Mouse (Mus musculus) left cerebral cortex, adult 18-20 months (tissue): ENCODE measurements around the gene Bsph2. TPM values are rescaled to one million over a fixed set of nuclear protein-coding genes. Genes with fewer than 3 reads are reported as not detected.

Experiments used
- DNase-seq, 2 experiments: peaks; one replicate each; pipeline ENCODE4 v3.0.0; 2021 to 2022; ENCODE audit warnings: low spot score in 2 of 2, mixed read lengths in 1 of 2
- long read RNA-seq, 2 experiments: library from polyadenylated mRNA; stranded (forward); transcript quantifications; one replicate each; pipeline ENCODE4 v2.0.0; 2021
- total RNA-seq, 2 experiments: library from RNA; stranded (reverse); gene quantifications; 2 replicates each; pipeline ENCODE4 v1.2.3; 2021

Gene Bsph2
- total RNA-seq = not detected
- long read RNA-seq, experiment 1 = 0 reads
- long read RNA-seq, experiment 2 = 0 reads

DNA sequence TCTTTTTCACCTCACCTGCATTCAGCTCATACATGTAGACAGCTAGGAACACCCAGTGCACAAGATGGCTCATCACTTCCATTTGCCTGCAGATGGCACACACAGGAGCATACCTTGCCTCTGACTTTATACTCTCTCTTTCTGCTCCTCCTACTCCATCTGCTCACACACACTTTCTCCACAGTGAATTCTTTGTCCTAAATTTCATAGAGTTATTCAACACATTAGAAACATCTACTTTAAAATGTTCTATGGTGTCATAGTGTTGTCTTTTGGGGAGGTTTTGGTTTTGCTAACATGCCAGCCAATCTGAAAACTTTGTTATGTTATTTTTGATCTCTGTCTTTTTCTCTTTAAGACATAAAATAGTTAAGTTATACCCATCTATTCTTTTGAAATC, at the start of gene Bsph2:
TSS of gene Bsph2 (minus strand) at position 101 of the 400 bp plus-strand sequence.
- no peak for DNase-seq

DNA sequence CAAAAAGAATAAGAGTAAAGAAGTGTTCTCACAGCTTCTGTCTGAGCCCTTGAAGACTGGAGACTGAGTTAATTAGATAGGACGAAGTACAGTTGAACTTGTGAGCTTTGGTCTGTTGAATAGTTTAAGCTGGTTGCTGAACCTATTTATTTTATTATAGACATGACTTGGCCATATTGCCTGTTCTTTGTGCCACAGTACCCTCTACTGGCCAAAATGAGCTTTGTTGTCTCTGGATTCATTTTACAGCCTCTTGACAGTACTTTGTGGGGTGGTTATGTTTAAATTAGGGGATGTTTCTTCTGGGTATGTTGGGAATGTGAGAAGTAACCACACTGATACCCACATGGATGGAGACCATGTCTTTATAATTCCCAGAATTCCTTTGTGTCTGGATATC, 59.3 kb downstream of the Bsph2 start:
- peak; percentile 23 to 35 for DNase-seq

Other genes with a start within 250 kb of the Bsph2 start
- gene Pla2g4c, start 246.4 kb downstream of the Bsph2 start, total RNA-seq = under 1 TPM; 0.45 to 0.49 TPM
- gene Cabp5, start 172.9 kb downstream of the Bsph2 start, total RNA-seq = under 1 TPM; 0.30 to 0.46 TPM
- under 1 TPM in 1 of 2 experiments, not detected in 1; 0.77 TPM for gene Bsph1, start 120.2 kb downstream of the Bsph2 start, total RNA-seq
- not detected for gene Sult2a5, start 52.9 kb upstream of the Bsph2 start, total RNA-seq
- gene Sult2a2, start 162.4 kb upstream of the Bsph2 start, total RNA-seq = not detected